Mouse (Mus musculus) hindbrain, postnatal 0 days (tissue): Measurements from ENCODE around the gene Klk10. TPM values are rescaled to one million over a fixed set of nuclear protein-coding genes. Genes with fewer than 3 reads are reported as not detected.

Source experiments
- ATAC-seq: fragments of 200-750 bp; cut with Nextera tagmentation; 2 replicates; pipeline ENCODE4 v1.8.0; 2017; ENCODE audit warnings: mild to moderate bottlenecking, moderate TSS enrichment, moderate library complexity
- DNase-seq: peaks from one replicate; pipeline ENCODE4 v3.0.0-alpha.2; 2015; ENCODE audit warnings: low spot score
- H3K27ac ChIP-seq: fragments of 300-500 bp; sonication (generic); 2 replicates; pipeline ENCODE4 v1.5.1; 2014; ENCODE audit warnings: mild to moderate bottlenecking
- H3K27me3 ChIP-seq: fragments of 300-500 bp; sonication (generic); 2 replicates; pipeline ENCODE4 v1.6.1; 2014; ENCODE audit warnings: low read length, mixed read lengths; ENCODE audit not compliant: insufficient read depth
- H3K36me3 ChIP-seq: fragments of 300-500 bp; sonication (generic); 2 replicates; pipeline ENCODE4 v1.6.1; 2014; ENCODE audit warnings: low read length, mixed read lengths; ENCODE audit not compliant: insufficient read depth
- H3K4me1 ChIP-seq: fragments of 300-500 bp; sonication (generic); 2 replicates; pipeline ENCODE4 v1.6.1; 2014; ENCODE audit warnings: antibody characterized with exemption, low read length, mixed read lengths; ENCODE audit not compliant: insufficient read depth
- H3K4me2 ChIP-seq: fragments of 300-500 bp; sonication (generic); 2 replicates; pipeline ENCODE4 v1.6.1; 2014; ENCODE audit warnings: low read depth, mild to moderate bottlenecking, low read length, moderate library complexity, mixed read lengths
- H3K4me3 ChIP-seq: fragments of 300-500 bp; sonication (generic); 2 replicates; pipeline ENCODE4 v1.5.1; 2014; ENCODE audit warnings: low read length
- H3K9ac ChIP-seq: fragments of 300-500 bp; sonication (generic); replicated peaks from 2 replicates; pipeline ENCODE4 v1.6.1; 2014; ENCODE audit warnings: mild to moderate bottlenecking, low read length, moderate library complexity, mixed read lengths
- H3K9me3 ChIP-seq: fragments of 300-500 bp; sonication (generic); 2 replicates; pipeline ENCODE4 v1.6.1; 2016; ENCODE audit warnings: low read length, mixed read lengths
- CTCF ChIP-seq: IDR thresholded peaks from 2 replicates; pipeline ENCODE4 v1.5.1; 2016; ENCODE audit warnings: antibody characterized with exemption, control low read depth, low read depth
- WGBS: fragments of 180-500 bp; shearing (Covaris S2); extraction: QIAGEN DNeasy Blood & Tissue Kit; methylation state at CpG from one replicate; pipeline ENCODE4 v1.1.7; 2014; 5-methylcytosine and 5-hydroxymethylcytosine counted together
- polyA plus RNA-seq: library from polyadenylated mRNA; unstranded; fragments of >200 nt; fragmentation: Nextera tagmentation; extraction: Ambion mirVana; gene quantifications from 2 replicates; pipeline ENCODE4 v1.2.1, GENCODE M21; 2015
- total RNA-seq: library from RNA; depleted of rRNA; stranded (reverse); fragments of >200 nt; gene quantifications from 2 replicates; pipeline ENCODE4 v1.2.3, GENCODE M21; 2014

The Klk10 gene
- total and polyA plus RNA-seq, 2 experiments from 2014 or later: 0.14 TPM; not detected in 1

GRCm38 (mm10) chr7:43789295-43789694 is 8.5 kb downstream of the Klk10 start:
- Histone ChIP-seq H3K27me3 (no peaks in the 10 kb centered on the region), H3K9ac (no peak overlapping the region), H3K27ac (no peak overlapping the region), H3K4me3 (no peak overlapping the region), H3K4me1 (no peaks in the 10 kb centered on the region), H3K9me3 (no peaks in the 10 kb centered on the region), H3K36me3 (no peaks in the 10 kb centered on the region), H3K4me2 (no peak overlapping the region)
- DNase-seq (peak; percentile 32), ATAC-seq (no peak)
- 79% methylated on average over 2 of the region's 2 CpGs for WGBS
- peak; percentile 41 for TF ChIP-seq CTCF

DNA sequence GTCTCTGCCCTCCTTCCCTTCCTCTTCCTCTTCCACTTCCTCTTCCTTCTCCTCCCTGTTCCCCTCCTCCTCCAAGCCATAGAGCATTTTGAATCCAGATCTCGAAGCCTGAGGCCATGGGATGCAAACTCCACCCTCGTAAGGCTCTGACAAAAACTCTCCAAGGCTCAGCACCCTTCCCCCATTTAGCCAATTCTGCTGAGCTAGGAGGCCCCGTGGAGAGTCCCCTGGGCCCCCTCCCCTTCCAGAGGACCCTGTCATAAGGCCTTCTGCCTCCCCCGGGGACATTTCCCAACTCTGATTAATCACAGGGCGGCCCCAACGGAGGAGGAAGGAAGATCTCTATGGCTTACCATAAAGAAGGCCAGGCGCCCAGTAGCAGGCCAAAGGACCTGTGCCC is 10.8 kb downstream of the Klk10 start, which contains the start of gene Klk9:
Gene Klk9, plus strand, starts transcription at position 301 of the 400 bp plus-strand sequence.
- Histone ChIP-seq H3K9me3 (no peaks in the 10 kb centered on the region), H3K4me3 (no peak within 1 kb of the TSS), H3K4me2 (no peak within 1 kb of the TSS), H3K27me3 (0 out of 2 replicates have a peak, but pooled peaks cover 10% of the 10 kb centered on the region), H3K4me1 (peaks cover 9% of the 10 kb centered on the region; the same call in 1 of the 2 replicates), H3K9ac (no peak within 1 kb of the TSS), H3K36me3 (no peaks in the 10 kb centered on the region), H3K27ac (no peak within 1 kb of the TSS)
- no peak for DNase-seq
- 80% methylated on average over 7 of the region's 7 CpGs for WGBS
- ATAC-seq: no peak
- no peak for TF ChIP-seq CTCF

DNA sequence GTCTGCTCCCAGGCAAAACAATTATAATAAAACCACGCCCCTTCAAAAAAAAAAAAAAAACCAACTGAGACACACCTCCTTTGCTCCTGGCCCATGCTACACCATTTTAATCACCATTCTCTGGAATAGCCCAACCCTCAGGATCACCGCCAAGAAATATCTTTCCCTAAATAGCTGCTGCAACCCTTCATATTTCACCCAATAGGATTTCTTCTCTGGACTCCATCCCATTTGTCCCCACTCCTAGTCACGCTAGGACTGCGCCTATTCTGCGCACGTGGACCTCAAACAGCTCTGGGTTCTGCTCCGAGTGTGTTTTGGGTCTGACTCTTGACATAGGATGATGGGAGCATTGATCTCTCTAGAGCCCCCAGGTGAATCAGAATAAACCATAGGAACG is 15.5 kb downstream of the Klk10 start:
- Histone ChIP-seq H3K27me3 (0 out of 2 replicates have a peak, but pooled peaks cover 10% of the 10 kb centered on the region), H3K4me1 (peaks cover 9% of the 10 kb centered on the region; the same call in 1 of the 2 replicates), H3K27ac (no peak overlapping the region), H3K9me3 (no peaks in the 10 kb centered on the region), H3K4me3 (peak overlapping the region; percentile 44), H3K36me3 (no peaks in the 10 kb centered on the region), H3K9ac (peak overlapping the region; percentile 45; the same call in 1 of the 2 replicates), H3K4me2 (peak overlapping the region; percentile 73)
- 6% methylated on average over 8 of the region's 8 CpGs for WGBS
- ATAC-seq (peak; percentile 48), DNase-seq (peak; percentile 5)
- no peak for TF ChIP-seq CTCF

GRCm38 (mm10) chr7:43797333-43797769 is 16.5 kb downstream of the Klk10 start, which contains the start of gene Klk8:
Gene Klk8, plus strand, starts transcription at chr7:43797577.
- H3K27ac ChIP-seq: no peak within 1 kb of the TSS
- H3K4me1 ChIP-seq: peaks cover 9% of the 10 kb centered on the region; the same call in 1 of the 2 replicates
- ATAC-seq: peak; percentile 53; the same call in 1 of the 2 replicates
- H3K27me3 ChIP-seq: 0 out of 2 replicates have a peak, but pooled peaks cover 10% of the 10 kb centered on the region
- no peaks in the 10 kb centered on the region for H3K36me3 ChIP-seq
- H3K4me2 ChIP-seq: peak within 1 kb of the TSS; percentile 73
- peak within 1 kb of the TSS; percentile 45 for H3K9ac ChIP-seq
- under 1% methylated on average over 28 of the region's 28 CpGs for WGBS
- H3K9me3 ChIP-seq: no peaks in the 10 kb centered on the region
- peak within 1 kb of the TSS; percentile 44 for H3K4me3 ChIP-seq
- TF ChIP-seq CTCF: no peak
- peak; percentile 19 for DNase-seq

DNA sequence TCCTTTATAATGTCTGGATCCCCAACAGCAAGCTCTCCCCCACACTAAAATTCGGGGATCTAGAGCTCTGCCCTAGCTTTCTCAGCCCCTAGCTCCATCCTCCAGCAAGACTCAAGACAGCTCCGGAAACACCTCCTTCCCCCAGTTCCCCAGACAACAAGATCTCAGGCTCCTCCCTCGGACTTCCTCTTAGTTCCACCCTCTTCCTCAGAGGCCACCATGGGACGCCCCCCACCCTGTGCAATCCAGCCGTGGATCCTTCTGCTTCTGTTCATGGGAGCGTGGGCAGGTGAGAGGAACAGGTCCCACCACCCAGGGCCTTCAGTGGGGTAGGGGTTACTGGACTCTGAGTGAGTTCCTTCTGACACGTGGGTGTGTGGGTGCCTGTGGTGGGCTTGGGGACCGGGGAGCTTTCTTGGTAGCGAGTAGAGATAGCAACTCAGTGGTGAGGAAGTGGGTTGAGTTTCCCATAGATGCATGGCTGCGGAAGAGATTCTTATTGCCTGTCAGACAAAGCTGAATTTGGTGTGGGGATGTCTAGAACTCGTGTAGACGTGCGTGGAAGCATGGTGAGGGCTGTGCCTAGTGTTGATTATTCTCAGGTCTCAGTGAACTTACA is 17.1 kb downstream of the Klk10 start:
- Histone ChIP-seq H3K27ac (no peak overlapping the region), H3K4me1 (peaks cover 9% of the 10 kb centered on the region; the same call in 1 of the 2 replicates), H3K4me3 (peak overlapping the region; percentile 44), H3K4me2 (peak overlapping the region; percentile 73), H3K27me3 (0 out of 2 replicates have a peak, but pooled peaks cover 10% of the 10 kb centered on the region), H3K9me3 (no peaks in the 10 kb centered on the region), H3K9ac (peak overlapping the region; percentile 45; the same call in 1 of the 2 replicates), H3K36me3 (no peaks in the 10 kb centered on the region)
- 41% methylated on average over 13 of the region's 13 CpGs for WGBS
- no peak for TF ChIP-seq CTCF
- ATAC-seq (0 out of 2 replicates have a peak, but pooled peaks have one; percentile 36), DNase-seq (no peak)

DNA sequence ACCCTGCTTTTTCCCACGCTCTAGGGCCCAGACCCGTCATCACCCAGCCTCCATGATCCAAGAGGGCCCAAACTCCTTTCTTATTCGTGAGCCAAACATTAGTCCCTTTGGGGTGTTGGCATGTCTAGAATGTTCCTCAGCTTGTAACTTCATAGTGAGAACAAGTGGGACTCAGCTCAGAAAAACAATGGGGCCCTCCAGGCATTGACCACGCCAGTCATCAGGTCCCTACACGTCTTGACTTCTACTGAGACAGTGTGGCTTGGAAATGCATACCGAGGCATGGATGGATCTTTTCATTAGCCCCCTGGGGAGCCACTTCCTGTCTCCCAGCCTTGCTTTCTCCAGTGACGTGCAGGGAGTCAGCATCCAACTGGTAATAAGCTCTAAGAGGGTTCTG is 19.0 kb downstream of the Klk10 start:
- Histone ChIP-seq H3K4me1 (peaks cover 9% of the 10 kb centered on the region; the same call in 1 of the 2 replicates), H3K27ac (no peak overlapping the region), H3K36me3 (no peaks in the 10 kb centered on the region), H3K9me3 (no peaks in the 10 kb centered on the region), H3K4me3 (no peak overlapping the region), H3K27me3 (0 out of 2 replicates have a peak, but pooled peaks cover 10% of the 10 kb centered on the region), H3K9ac (no peak overlapping the region), H3K4me2 (no peak overlapping the region)
- WGBS: 74% methylated on average over 7 of the region's 7 CpGs
- ATAC-seq (no peak), DNase-seq (no peak)
- no peak for TF ChIP-seq CTCF

GRCm38 (mm10) chr7:43810994-43811393 is 30.2 kb downstream of the Klk10 start, which contains the start of gene Klk7:
Gene Klk7, plus strand, starts transcription at chr7:43811294.
- Histone ChIP-seq H3K9me3 (no peaks in the 10 kb centered on the region), H3K36me3 (no peaks in the 10 kb centered on the region)
- no peak for ATAC-seq

More at GRCm38 (mm10) chr7:43810994-43811393, 30.2 kb downstream of the Klk10 start, which contains the start of gene Klk7:
- Histone ChIP-seq H3K4me3 (no peak within 1 kb of the TSS), H3K4me2 (no peak within 1 kb of the TSS), H3K9ac (no peak within 1 kb of the TSS), H3K27ac (no peak within 1 kb of the TSS), H3K4me1 (no peaks in the 10 kb centered on the region), H3K27me3 (no peaks in the 10 kb centered on the region)
- TF ChIP-seq CTCF: no peak
- 56% methylated on average over 5 of the region's 5 CpGs for WGBS
- DNase-seq: no peak
